Comparison of ENCODE assay signal across 21 mouse cellular contexts in the genomic region with DNA sequence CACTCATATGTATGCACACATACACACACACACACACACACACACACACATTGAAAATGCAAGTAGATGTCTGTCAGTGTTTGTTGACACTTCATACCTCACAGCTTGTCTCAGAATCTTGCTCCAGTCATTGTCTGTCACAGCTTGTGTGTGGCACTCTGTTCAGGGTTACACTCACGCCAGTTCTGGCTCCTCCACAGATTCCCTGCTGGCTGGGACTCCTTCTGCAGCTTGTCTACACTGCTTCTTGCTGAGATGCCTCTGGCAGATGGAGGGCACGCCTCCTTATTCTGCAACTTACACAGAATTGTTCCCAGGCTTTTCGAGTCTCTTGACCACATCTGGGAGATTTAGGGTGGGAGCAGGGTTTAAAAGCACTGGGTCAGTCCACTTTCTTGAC.
DNase-seq lines count a peak whose midpoint lies in the region; ATAC-seq and TF ChIP-seq lines count a peak whose summit lies in the region.
"Had no signal": no experiment of that assay in that cellular context is flagged by ENCODE, and none has a peak within 500 bp of the region (broad histone marks: within the 10 kb centered on the region; RNA-seq: fewer than 3 reads in every experiment).

No protein-coding gene starts in this region.

- no peaks in the 10 kb centered on the region for H3K9me3 ChIP-seq in forebrain, postnatal 0 days (ENCODE audit: low read length)
- H3K9me3 ChIP-seq: embryonic facial prominence, embryonic 15.5 days; heart, embryonic 13.5 days; hindbrain, embryonic 12.5 days; liver, embryonic 13.5 days; midbrain, embryonic 15.5 days; neural tube, embryonic 12.5 days had no signal

- H3K4me2 ChIP-seq in forebrain, postnatal 0 days (ENCODE audit: low read depth) = no peak overlapping the region
- H3K4me2 ChIP-seq: embryonic facial prominence, embryonic 15.5 days; heart, embryonic 13.5 days; hindbrain, embryonic 12.5 days; liver, embryonic 13.5 days; midbrain, embryonic 15.5 days; neural tube, embryonic 12.5 days had no signal

- no peak overlapping the region for H3K4me3 ChIP-seq in left cerebral cortex, adult 2 months
- no peak overlapping the region for H3K4me3 ChIP-seq in forebrain, postnatal 0 days (ENCODE audit: low read depth, low read length)
- H3K4me3 ChIP-seq: embryonic facial prominence, embryonic 15.5 days; heart, adult 2 months; heart, embryonic 13.5 days; hindbrain, embryonic 12.5 days; liver, embryonic 13.5 days; megakaryocyte, embryonic 14.5 days; midbrain, embryonic 15.5 days; neural tube, embryonic 12.5 days had no signal

- TF ChIP-seq CTCF in left cerebral cortex, adult 2 months (IDR thresholded peaks at IDR 0.05) = no peak
- no peak for TF ChIP-seq CTCF in forebrain, postnatal 0 days (IDR thresholded peaks at IDR 0.05; ENCODE audit: low read depth)

- peak; percentile 69 for ATAC-seq in frontal cortex, adult (ENCODE audit: low TSS enrichment)
- ATAC-seq in forebrain, postnatal 0 days = peak; percentile 82
- ATAC-seq: inflammation-experienced regulatory T-cells, adult 6 months; midbrain, embryonic 15.5 days had no signal

- intact Hi-C loops in left cerebral cortex, postnatal 4 days (cut with DNase I) = no loop called here
- intact Hi-C loops in left cerebral cortex, adult 2 months (cut with DNase I) = no loop called here

- H3K27me3 ChIP-seq in forebrain, postnatal 0 days (ENCODE audit: insufficient read depth, low read length) = no peaks in the 10 kb centered on the region
- H3K27me3 ChIP-seq: embryonic facial prominence, embryonic 15.5 days; heart, embryonic 13.5 days; hindbrain, embryonic 12.5 days; liver, embryonic 13.5 days; megakaryocyte, embryonic 14.5 days; midbrain, embryonic 15.5 days; neural tube, embryonic 12.5 days had no signal

- 44% methylated on average over 3 of the region's 3 CpGs for WGBS in forebrain, postnatal 0 days

- no peak overlapping the region for H3K9ac ChIP-seq in forebrain, postnatal 0 days
- H3K9ac ChIP-seq: embryonic facial prominence, embryonic 15.5 days; heart, embryonic 13.5 days; hindbrain, embryonic 12.5 days; liver, embryonic 13.5 days; midbrain, embryonic 15.5 days; neural tube, embryonic 12.5 days had no signal

- no peak overlapping the region for H3K27ac ChIP-seq in left cerebral cortex, adult 2 months
- no peak overlapping the region for H3K27ac ChIP-seq in forebrain, postnatal 0 days (ENCODE audit: low read depth, low read length)
- H3K27ac ChIP-seq: heart, adult 2 months; heart, embryonic 13.5 days; hindbrain, embryonic 12.5 days; liver, embryonic 13.5 days; midbrain, embryonic 15.5 days; neural tube, embryonic 12.5 days had no signal

- no peaks in the 10 kb centered on the region for H3K36me3 ChIP-seq in forebrain, postnatal 0 days (ENCODE audit: insufficient read depth)
- H3K36me3 ChIP-seq: embryonic facial prominence, embryonic 15.5 days; heart, embryonic 13.5 days; hindbrain, embryonic 12.5 days; liver, embryonic 13.5 days; midbrain, embryonic 15.5 days; neural tube, embryonic 12.5 days had no signal

- peak; percentile 23 to 48 for DNase-seq in cerebellum, postnatal 14 days
- DNase-seq in cerebellum, adult 18-20 months = no peak
- no peak for DNase-seq in frontal cortex, postnatal 10 days (ENCODE audit: low spot score in 2 of 2)
- DNase-seq in left cerebral cortex, postnatal 4 days = peak; percentile 20
- no peak for DNase-seq in left cerebral cortex, adult 2 months (ENCODE audit: extremely low spot score in 1 of 2, low spot score in 2 of 2)
- peak; percentile 25 for DNase-seq in forebrain, postnatal 0 days
- DNase-seq: gastrocnemius, postnatal 25 days; heart, adult 2 months; heart, postnatal 14 days; kidney, adult 18-20 months; liver, embryonic 13.5 days; lung, adult 2 months; thymus, postnatal 25 days had no signal

- H3K4me1 ChIP-seq in forebrain, postnatal 0 days (ENCODE audit: insufficient read depth) = no peaks in the 10 kb centered on the region
- H3K4me1 ChIP-seq: embryonic facial prominence, embryonic 15.5 days; liver, embryonic 13.5 days; megakaryocyte, embryonic 14.5 days; midbrain, embryonic 15.5 days; neural tube, embryonic 12.5 days had no signal

Comparison
In these comparisons a context has a peak if more than half of its experiments do, and no peak if none do; other contexts are left out.
1. DNase-seq: peak in cerebellum, postnatal 14 days (2 of 2), left cerebral cortex, postnatal 4 days (single experiment) and forebrain, postnatal 0 days (single experiment); none in cerebellum, adult 18-20 months (0 of 2), frontal cortex, postnatal 10 days (0 of 2) and left cerebral cortex, adult 2 months (0 of 2).